Mouse (Mus musculus) left cerebral cortex, postnatal 36 days (tissue): Measurements from ENCODE around the gene Mrpl20. TPM values are rescaled to one million over a fixed set of nuclear protein-coding genes. Genes with fewer than 3 reads are reported as not detected.

Source experiments
- DNase-seq, 2 experiments: peaks; one replicate each; pipeline ENCODE4 v3.0.0; 2021 to 2022; ENCODE audit warnings: low spot score in 2 of 2, mixed read lengths in 1 of 2
- intact Hi-C: fragments of 180-260 bp; cut with DNase I; formaldehyde crosslinking; loops from one replicate; pipeline ENCODE4 v1.15.1; 2025
- total RNA-seq, 2 experiments: library from RNA; stranded (reverse); gene quantifications; 2 replicates each; pipeline ENCODE4 v1.2.3; 2021

Mrpl20 gene
- total RNA-seq = 10 to 100 TPM; 77.3 to 91.6 TPM

GRCm38 (mm10) chr4:155802741-155803339, at the start of gene Mrpl20:
Gene Mrpl20, plus strand, starts transcription at chr4:155802878.
- intact Hi-C loops = no loop called here
- DNase-seq = no peak

DNA sequence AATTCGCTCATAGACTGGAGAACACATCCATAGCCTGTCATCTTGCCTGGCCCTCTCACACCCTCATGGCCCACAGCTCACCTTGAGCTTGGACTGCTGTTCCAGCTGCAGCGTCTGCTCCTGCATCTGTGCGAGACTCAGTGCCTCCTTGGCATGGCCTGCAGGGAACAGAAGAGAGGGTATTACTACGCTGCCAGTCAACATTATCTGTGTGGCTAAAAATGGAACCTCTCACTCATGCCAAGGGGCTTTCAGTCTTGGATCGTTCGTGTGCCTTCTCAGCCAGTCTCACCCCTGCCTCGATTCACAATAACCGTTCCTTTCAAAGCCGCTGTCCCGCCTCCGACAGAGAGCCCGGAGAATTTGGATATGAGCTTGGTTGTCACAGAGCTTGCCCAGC, 45.7 kb upstream of the Mrpl20 start:
- DNase-seq = no peak
- intact Hi-C loops = no loop called here

DNA sequence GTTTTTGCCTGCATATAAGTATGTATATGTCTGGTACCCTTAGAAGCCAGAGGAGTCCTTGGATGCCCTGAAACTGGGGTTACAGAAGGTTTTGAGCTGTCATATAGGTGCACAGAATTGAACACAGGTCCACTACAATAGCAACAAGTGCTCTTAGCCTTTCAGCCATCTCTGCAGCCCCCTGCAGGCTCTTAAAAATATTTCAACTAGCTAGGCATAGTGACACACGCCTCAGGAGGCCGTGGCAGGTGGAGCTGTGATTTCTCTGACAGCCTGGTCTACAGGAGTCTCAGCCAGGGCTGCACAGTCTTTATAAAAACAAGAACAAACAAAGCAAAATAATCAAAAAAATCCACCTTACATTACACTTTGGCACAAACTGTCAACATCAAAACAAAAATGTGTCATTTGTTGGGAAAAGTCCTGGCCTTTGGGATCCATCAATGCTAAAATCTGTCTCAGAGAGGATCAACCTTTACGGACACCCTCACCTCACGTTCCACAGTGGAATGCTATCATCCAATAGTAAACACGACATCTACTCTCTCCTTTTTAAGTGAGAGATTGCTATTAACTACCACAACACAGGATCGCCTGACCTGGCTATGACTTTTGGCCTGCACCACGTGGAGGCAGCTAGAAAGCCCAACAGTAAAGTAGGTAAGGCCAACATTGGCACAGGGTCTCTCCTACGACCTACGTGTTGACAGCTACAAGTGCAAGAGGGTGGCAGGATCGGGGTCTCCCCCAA, 42.6 kb upstream of the Mrpl20 start:
- intact Hi-C loops = loop anchor here (5.0 kb wide), 1 partner anchor 93 kb away; the partner anchor contains the start of gene Mib2

DNA sequence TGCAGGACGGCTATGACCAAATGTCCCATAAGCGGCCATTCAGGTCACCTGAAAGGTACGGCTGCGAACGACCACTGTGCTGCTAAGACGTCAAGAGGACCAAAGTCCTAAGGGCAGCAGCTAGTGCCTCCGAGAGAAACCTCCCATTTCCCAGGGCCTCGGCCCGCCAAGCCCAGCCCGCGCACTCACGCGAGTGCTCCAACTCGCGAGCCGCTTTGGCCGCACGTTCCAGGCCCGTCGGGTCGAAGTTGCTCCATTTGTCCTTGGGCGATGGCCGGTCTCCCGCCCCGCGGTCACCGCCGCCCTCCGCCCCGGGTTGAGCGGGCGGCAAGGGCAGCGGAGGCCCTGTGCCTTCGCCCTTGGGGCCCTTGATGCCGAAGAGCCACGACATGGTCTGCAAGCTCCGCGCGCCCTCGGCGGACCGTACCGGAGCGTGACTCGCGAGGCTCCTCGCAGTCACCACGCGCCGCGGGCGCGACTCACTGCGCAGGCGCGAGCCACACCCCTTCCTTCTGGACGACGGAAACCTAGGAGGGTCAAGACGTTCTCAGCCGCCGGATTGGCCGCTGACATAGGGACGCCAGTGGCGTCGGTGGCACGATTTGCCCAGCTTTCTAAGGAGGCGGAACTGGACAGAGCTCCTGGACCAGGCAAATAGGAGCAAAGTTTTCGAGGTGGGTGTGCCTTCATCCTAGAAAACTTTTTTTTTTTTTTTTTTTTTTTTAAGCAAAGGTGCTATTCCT, 41.9 kb upstream of the Mrpl20 start, which contains the start of gene Atad3a:
Gene Atad3a (minus strand): TSS at position 481 of the 743 bp plus-strand sequence.
- peak; percentile 98 to 99 for DNase-seq

More for the DNA sequence above, 42.6 kb upstream of the Mrpl20 start:
- DNase-seq = no peak

GRCm38 (mm10) chr4:155761356-155762099, 41.1 kb upstream of the Mrpl20 start:
- no peak for DNase-seq
- intact Hi-C loops = loop anchor here (5.0 kb wide), 1 partner anchor 94 kb away; the partner anchor contains the start of gene Mib2

More for the DNA sequence above, 41.9 kb upstream of the Mrpl20 start, which contains the start of gene Atad3a:
- intact Hi-C loops = loop anchor here (5.0 kb wide), 1 partner anchor 93 kb away; the partner anchor contains the start of gene Mib2

- DNase-seq = no peak
- intact Hi-C loops = loop anchor here (5.0 kb wide), 1 partner anchor 95 kb away; the partner anchor contains the start of gene Mib2
Observed at GRCm38 (mm10) chr4:155762357-155762756, 40.3 kb upstream of the Mrpl20 start.

GRCm38 (mm10) chr4:155769496-155769879, 33.2 kb upstream of the Mrpl20 start:
- intact Hi-C loops = no loop called here
- DNase-seq = no peak

- intact Hi-C loops = loop anchor here (2.0 to 5.0 kb wide), 2 partner anchors 15 to 48 kb away; partner anchors contain the start of gene Tmem88b
- DNase-seq = peak; percentile 89 to 92
Observed at GRCm38 (mm10) chr4:155769880-155770512, 32.7 kb upstream of the Mrpl20 start.

GRCm38 (mm10) chr4:155770626-155771025, 32.1 kb upstream of the Mrpl20 start:
- no peak for DNase-seq
- intact Hi-C loops = loop anchor here (2.0 to 5.0 kb wide), 2 partner anchors 14 to 48 kb away; partner anchors contain the start of gene Tmem88b

- intact Hi-C loops = loop anchor here (2.0 to 5.0 kb wide), 2 partner anchors 13 to 49 kb away; partner anchors contain the start of gene Tmem88b
- no peak for DNase-seq
Observed at GRCm38 (mm10) chr4:155771706-155772105, 31.0 kb upstream of the Mrpl20 start.

GRCm38 (mm10) chr4:155772786-155773185, 29.9 kb upstream of the Mrpl20 start:
- intact Hi-C loops = loop anchor here (5.0 kb wide), 1 partner anchor 50 kb away; no protein-coding TSS in a partner anchor
- DNase-seq = no peak

DNA sequence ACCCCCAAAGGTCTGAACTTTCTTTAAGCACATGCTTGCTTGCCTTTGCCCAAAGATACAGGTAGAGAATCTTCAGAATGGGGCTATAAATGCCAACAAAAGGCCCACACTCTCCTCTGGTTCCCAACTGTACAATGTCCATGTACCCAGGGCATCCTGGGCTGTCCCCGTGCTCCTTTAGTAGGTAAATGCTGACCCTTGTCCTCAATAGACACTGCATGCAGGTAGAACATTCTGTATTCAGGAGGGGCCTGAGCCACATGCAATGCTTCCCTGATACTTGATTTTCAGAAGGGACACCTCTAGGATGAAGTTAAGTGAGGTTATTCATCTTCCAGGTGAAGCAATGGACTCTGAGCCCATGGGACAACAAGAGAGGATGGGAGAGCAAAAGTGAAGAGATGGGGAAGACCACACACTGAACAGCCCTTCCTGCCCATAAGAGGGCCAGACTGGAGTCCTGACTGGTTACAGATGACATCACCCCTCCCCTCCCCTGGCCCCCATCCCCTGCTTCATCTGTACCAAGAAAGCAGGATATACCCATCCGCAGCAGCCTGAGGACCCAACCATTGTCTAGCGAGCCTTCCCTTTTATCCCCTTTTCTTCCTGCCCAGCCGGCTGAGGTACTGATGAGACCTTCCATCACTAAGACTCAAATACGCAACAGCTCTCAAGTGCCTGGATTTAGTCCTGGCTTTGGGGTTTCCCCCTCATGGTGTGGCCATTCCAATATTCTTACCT, 29.2 kb upstream of the Mrpl20 start:
- intact Hi-C loops = loop anchor here (5.0 kb wide), 1 partner anchor 51 kb away; no protein-coding TSS in a partner anchor
- no peak for DNase-seq

DNA sequence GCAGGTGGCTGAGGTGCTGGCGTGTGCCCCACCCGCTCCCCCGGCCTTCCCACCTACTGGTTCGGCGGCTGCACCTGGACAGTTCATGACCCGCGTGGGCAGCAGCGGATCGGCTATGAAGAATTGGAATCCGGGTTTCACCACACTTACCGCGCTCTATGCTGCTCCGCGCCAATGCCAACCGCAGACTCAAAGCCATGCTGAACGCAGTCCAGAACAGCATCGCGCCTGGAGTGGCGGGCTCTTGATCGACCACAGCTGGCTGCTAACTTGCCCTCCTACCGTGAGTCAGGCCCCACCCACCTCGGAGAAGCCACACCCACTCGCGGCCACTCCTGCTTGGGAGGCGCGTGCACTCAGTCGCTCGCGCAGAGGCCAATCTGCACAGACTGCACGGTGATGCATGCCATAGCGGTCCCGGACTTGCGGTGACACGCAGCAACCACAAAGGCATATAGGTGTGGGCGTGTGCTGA, 28.4 kb upstream of the Mrpl20 start, which contains the start of gene Vwa1:
Gene Vwa1 (minus strand): TSS at position 419 of the 475 bp plus-strand sequence.
- intact Hi-C loops = loop anchor here (5.0 kb wide), 1 partner anchor 52 kb away; no protein-coding TSS in a partner anchor
- peak; percentile 86 to 87 for DNase-seq

- intact Hi-C loops = loop anchor here (5.0 kb wide), 1 partner anchor 53 kb away; no protein-coding TSS in a partner anchor
- peak; percentile 50 to 54 for DNase-seq
Observed at GRCm38 (mm10) chr4:155774971-155775740, 27.5 kb upstream of the Mrpl20 start.

- DNase-seq = no peak
- intact Hi-C loops = no loop called here
Observed at GRCm38 (mm10) chr4:155775855-155776254, 26.8 kb upstream of the Mrpl20 start.

- peak; percentile 51 to 57 for DNase-seq
- intact Hi-C loops = no loop called here
Observed at GRCm38 (mm10) chr4:155776704-155777335, 25.9 kb upstream of the Mrpl20 start.
